Mouse (Mus musculus): ENCODE measurements around the gene Mutyh.

The Mutyh gene

GRCm38 (mm10) chr4:116781366-116781765 is 26.2 kb upstream of the Mutyh start:
- Histone ChIP-seq H3K4me3 (replicated peaks; ENCODE audit: low read length) (peak overlapping the region; percentile 14), H3K36me3 (ENCODE audit: insufficient read depth, low read length) (peaks cover 3% of the 10 kb centered on the region), H3K27me3 (ENCODE audit: insufficient read depth, low read length) (no peaks in the 10 kb centered on the region), H3K4me1 (replicated peaks; ENCODE audit: low read depth, low read length) (peaks cover 87% of the 10 kb centered on the region), H3K9me3 (ENCODE audit: low read length) (no peaks in the 10 kb centered on the region)
- TF ChIP-seq NANOG (IDR thresholded peaks at IDR 0.05; ENCODE audit: borderline replicate concordance, low read length) (no peak), POU5F1 (IDR thresholded peaks at IDR 0.05; ENCODE audit: borderline replicate concordance, low read length) (no peak), CTCF (conservative IDR thresholded peaks at IDR 0.05; ENCODE audit: low read length) (no peak)

GRCm38 (mm10) chr4:116782171-116782570 is 25.4 kb upstream of the Mutyh start:
- Histone ChIP-seq H3K27me3 (ENCODE audit: insufficient read depth, low read length) (no peaks in the 10 kb centered on the region), H3K36me3 (ENCODE audit: insufficient read depth, low read length) (peaks cover 3% of the 10 kb centered on the region), H3K9me3 (ENCODE audit: low read length) (no peaks in the 10 kb centered on the region), H3K4me3 (replicated peaks; ENCODE audit: low read length) (peak overlapping the region; percentile 21; the same call in 1 of the 2 replicates), H3K4me1 (replicated peaks; ENCODE audit: low read depth, low read length) (peaks cover 81% of the 10 kb centered on the region)
- TF ChIP-seq NANOG (IDR thresholded peaks at IDR 0.05; ENCODE audit: borderline replicate concordance, low read length) = peak; percentile 64; the same call in 1 of the 2 replicates
- TF ChIP-seq CTCF (conservative IDR thresholded peaks at IDR 0.05; ENCODE audit: low read length) = no peak
- peak; percentile 24; the same call in 1 of the 2 replicates for TF ChIP-seq POU5F1 (IDR thresholded peaks at IDR 0.05; ENCODE audit: borderline replicate concordance, low read length)

DNA sequence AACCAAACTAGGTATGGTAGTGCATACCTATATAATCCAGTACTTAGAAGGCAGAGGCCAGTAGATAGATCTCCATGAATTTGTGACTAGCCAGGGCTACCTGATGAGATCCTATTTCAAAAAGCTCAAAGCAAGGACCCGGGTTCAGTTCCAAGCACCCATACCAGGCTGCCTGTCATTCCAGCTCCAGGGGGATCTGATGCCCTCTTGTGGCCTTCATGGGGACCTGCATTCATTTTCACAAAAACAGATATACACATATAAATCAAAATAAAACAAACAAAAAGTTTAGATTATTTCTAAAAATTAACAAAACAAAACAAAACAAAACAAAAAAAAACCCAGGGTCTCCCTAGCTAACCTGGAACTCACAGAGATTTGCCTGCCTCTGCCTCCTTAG is 20.9 kb upstream of the Mutyh start:
- peaks cover 14% of the 10 kb centered on the region for H3K36me3 ChIP-seq (ENCODE audit: insufficient read depth, low read length)
- H3K27me3 ChIP-seq (ENCODE audit: insufficient read depth, low read length) = no peaks in the 10 kb centered on the region
- TF ChIP-seq CTCF (conservative IDR thresholded peaks at IDR 0.05; ENCODE audit: low read length) = peak; percentile 68
- no peak for TF ChIP-seq POU5F1 (IDR thresholded peaks at IDR 0.05; ENCODE audit: borderline replicate concordance, low read length)
- no peak overlapping the region for H3K4me3 ChIP-seq (replicated peaks; ENCODE audit: low read length)
- H3K4me1 ChIP-seq (replicated peaks; ENCODE audit: low read depth, low read length) = peaks cover 48% of the 10 kb centered on the region
- H3K9me3 ChIP-seq (ENCODE audit: low read length) = no peaks in the 10 kb centered on the region

DNA sequence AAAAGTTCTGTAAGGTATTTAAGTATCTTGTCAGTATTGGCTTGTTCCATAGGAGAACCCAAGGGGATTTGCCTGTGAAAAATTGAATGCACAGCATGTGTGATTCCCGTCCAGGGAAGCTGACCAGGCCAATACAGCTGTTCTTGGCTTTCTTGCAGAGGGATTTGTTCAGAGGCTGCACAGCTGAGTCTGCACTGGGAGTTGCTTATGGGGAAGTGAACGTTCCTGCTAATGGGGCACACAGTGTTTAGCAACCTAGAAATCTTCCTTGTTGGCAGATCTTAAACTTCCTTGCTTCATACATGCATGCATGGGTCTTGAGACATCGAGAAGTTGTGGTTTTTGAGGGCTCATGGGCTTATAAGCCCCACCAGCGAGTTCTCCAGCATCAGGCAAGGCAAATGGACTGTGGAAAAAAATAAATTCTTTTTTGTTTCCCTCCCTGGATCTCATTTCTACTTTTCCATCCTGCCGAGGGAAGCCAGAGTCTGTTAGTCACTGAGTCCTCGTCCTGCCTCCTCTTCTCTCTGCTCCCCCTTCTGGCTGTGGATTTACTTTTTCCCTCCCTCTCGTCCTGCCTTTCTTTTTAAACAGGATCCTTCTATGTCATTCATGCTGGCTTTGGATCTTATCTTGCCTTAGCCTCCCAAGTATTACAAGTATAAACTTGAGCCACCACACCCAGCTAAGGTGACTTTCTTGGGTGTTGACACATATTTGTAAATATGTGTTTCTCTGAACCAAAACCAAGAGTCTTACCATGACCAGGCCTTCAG is 19.4 kb upstream of the Mutyh start:
- Histone ChIP-seq H3K36me3 (ENCODE audit: insufficient read depth, low read length) (peaks cover 24% of the 10 kb centered on the region), H3K4me3 (replicated peaks; ENCODE audit: low read length) (no peak overlapping the region), H3K4me1 (replicated peaks; ENCODE audit: low read depth, low read length) (peaks cover 38% of the 10 kb centered on the region), H3K9me3 (ENCODE audit: low read length) (no peaks in the 10 kb centered on the region), H3K27me3 (ENCODE audit: insufficient read depth, low read length) (no peaks in the 10 kb centered on the region)
- TF ChIP-seq POU5F1 (IDR thresholded peaks at IDR 0.05; ENCODE audit: borderline replicate concordance, low read length) = no peak
- no peak for TF ChIP-seq CTCF (conservative IDR thresholded peaks at IDR 0.05; ENCODE audit: low read length)
- no peak for TF ChIP-seq NANOG (IDR thresholded peaks at IDR 0.05; ENCODE audit: borderline replicate concordance, low read length)

- no peak for TF ChIP-seq POU5F1 (IDR thresholded peaks at IDR 0.05; ENCODE audit: borderline replicate concordance, low read length)
- TF ChIP-seq NANOG (IDR thresholded peaks at IDR 0.05; ENCODE audit: borderline replicate concordance, low read length) = no peak
- TF ChIP-seq CTCF (conservative IDR thresholded peaks at IDR 0.05; ENCODE audit: low read length) = peak; percentile 62
- Histone ChIP-seq H3K27me3 (ENCODE audit: insufficient read depth, low read length) (no peaks in the 10 kb centered on the region), H3K9me3 (ENCODE audit: low read length) (no peaks in the 10 kb centered on the region), H3K4me3 (replicated peaks; ENCODE audit: low read length) (no peak overlapping the region), H3K36me3 (ENCODE audit: insufficient read depth, low read length) (peaks cover 32% of the 10 kb centered on the region), H3K4me1 (replicated peaks; ENCODE audit: low read depth, low read length) (peaks cover 30% of the 10 kb centered on the region)
Measured at GRCm38 (mm10) chr4:116788956-116789355, 18.6 kb upstream of the Mutyh start.

- no peaks in the 10 kb centered on the region for H3K9me3 ChIP-seq (ENCODE audit: low read length)
- H3K4me3 ChIP-seq (replicated peaks; ENCODE audit: low read length) = no peak overlapping the region
- no peaks in the 10 kb centered on the region for H3K27me3 ChIP-seq (ENCODE audit: insufficient read depth, low read length)
- TF ChIP-seq POU5F1 (IDR thresholded peaks at IDR 0.05; ENCODE audit: borderline replicate concordance, low read length) = no peak
- TF ChIP-seq CTCF (conservative IDR thresholded peaks at IDR 0.05; ENCODE audit: low read length) = no peak
- no peak for TF ChIP-seq NANOG (IDR thresholded peaks at IDR 0.05; ENCODE audit: borderline replicate concordance, low read length)
- peaks cover 16% of the 10 kb centered on the region for H3K4me1 ChIP-seq (replicated peaks; ENCODE audit: low read depth, low read length)
- peaks cover 45% of the 10 kb centered on the region for H3K36me3 ChIP-seq (ENCODE audit: insufficient read depth, low read length)
Measured at GRCm38 (mm10) chr4:116792453-116792852, 15.1 kb upstream of the Mutyh start.

DNA sequence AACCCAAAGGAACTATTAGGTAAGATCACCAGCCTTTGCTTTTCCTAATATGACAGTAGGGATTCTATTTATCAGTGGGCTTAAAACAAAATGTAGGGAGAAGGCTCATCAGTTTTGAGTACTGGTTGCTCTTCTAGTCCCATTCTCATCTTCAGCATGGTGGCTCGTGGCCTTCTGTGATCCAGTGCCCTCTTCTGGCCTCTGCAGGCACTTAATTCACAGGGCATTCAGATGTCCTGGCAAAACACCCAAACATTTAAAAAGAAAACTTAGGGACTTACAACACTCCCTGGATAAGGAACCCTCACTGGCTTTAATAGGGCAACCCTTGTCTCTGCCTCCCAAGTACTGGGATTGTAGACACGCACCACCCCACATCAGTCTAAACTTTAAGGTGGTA is 13.2 kb upstream of the Mutyh start:
- H3K36me3 ChIP-seq (ENCODE audit: insufficient read depth, low read length) = peaks cover 44% of the 10 kb centered on the region
- no peaks in the 10 kb centered on the region for H3K9me3 ChIP-seq (ENCODE audit: low read length)
- H3K4me1 ChIP-seq (replicated peaks; ENCODE audit: low read depth, low read length) = peaks cover 5% of the 10 kb centered on the region
- H3K4me3 ChIP-seq (replicated peaks; ENCODE audit: low read length) = no peak overlapping the region
- no peaks in the 10 kb centered on the region for H3K27me3 ChIP-seq (ENCODE audit: insufficient read depth, low read length)
- TF ChIP-seq POU5F1 (IDR thresholded peaks at IDR 0.05; ENCODE audit: borderline replicate concordance, low read length) (no peak), CTCF (conservative IDR thresholded peaks at IDR 0.05; ENCODE audit: low read length) (0 out of 2 replicates have a peak, but pooled peaks have one; percentile 10)

GRCm38 (mm10) chr4:116796442-116797110 is 10.9 kb upstream of the Mutyh start:
- Histone ChIP-seq H3K4me1 (replicated peaks; ENCODE audit: low read depth, low read length) (peaks cover 13% of the 10 kb centered on the region), H3K36me3 (ENCODE audit: insufficient read depth, low read length) (peaks cover 54% of the 10 kb centered on the region), H3K4me3 (replicated peaks; ENCODE audit: low read length) (no peak overlapping the region), H3K9me3 (ENCODE audit: low read length) (no peaks in the 10 kb centered on the region), H3K27me3 (ENCODE audit: insufficient read depth, low read length) (no peaks in the 10 kb centered on the region)
- TF ChIP-seq CTCF (conservative IDR thresholded peaks at IDR 0.05; ENCODE audit: low read length) (no peak), NANOG (IDR thresholded peaks at IDR 0.05; ENCODE audit: borderline replicate concordance, low read length) (no peak), POU5F1 (IDR thresholded peaks at IDR 0.05; ENCODE audit: borderline replicate concordance, low read length) (no peak)
